Mouse (Mus musculus): ENCODE measurements around the gene Hfm1. TPM values are rescaled to one million over a fixed set of nuclear protein-coding genes. Genes with fewer than 3 reads are reported as not detected.

Gene Hfm1
- polyA plus RNA-seq, 1 experiment: not detected

- Histone ChIP-seq H3K27me3 (ENCODE audit: control insufficient read depth) (peaks cover 2% of the 10 kb centered on the region; the same call in 1 of the 2 replicates), H3K36me3 (ENCODE audit: control insufficient read depth) (no peaks in the 10 kb centered on the region), H3K4me1 (ENCODE audit: control insufficient read depth) (no peaks in the 10 kb centered on the region), H3K4me3 (replicated peaks) (no peak overlapping the region), H3K9me3 (ENCODE audit: control insufficient read depth, low read length) (no peaks in the 10 kb centered on the region)
- TF ChIP-seq TAL1 (IDR thresholded peaks at IDR 0.05; ENCODE audit: low read length): no peak
- TF ChIP-seq GATA1 (IDR thresholded peaks at IDR 0.05; ENCODE audit: low read length): no peak
Observed at GRCm38 (mm10) chr5:106876438-106876837, 49.7 kb downstream of the Hfm1 start.

GRCm38 (mm10) chr5:106860415-106860814, 65.7 kb downstream of the Hfm1 start:
- no peak for TF ChIP-seq GATA1 (IDR thresholded peaks at IDR 0.05; ENCODE audit: low read length)
- no peak for TF ChIP-seq TAL1 (IDR thresholded peaks at IDR 0.05; ENCODE audit: low read length)
- no peaks in the 10 kb centered on the region for H3K9me3 ChIP-seq (ENCODE audit: control insufficient read depth, low read length)
- H3K27me3 ChIP-seq (ENCODE audit: control insufficient read depth): no peaks in the 10 kb centered on the region
- no peaks in the 10 kb centered on the region for H3K36me3 ChIP-seq (ENCODE audit: control insufficient read depth)
- H3K4me1 ChIP-seq (ENCODE audit: control insufficient read depth): no peaks in the 10 kb centered on the region
- no peak overlapping the region for H3K4me3 ChIP-seq (replicated peaks)

GRCm38 (mm10) chr5:106853284-106853683, 72.8 kb downstream of the Hfm1 start:
- H3K27me3 ChIP-seq (ENCODE audit: control insufficient read depth): no peaks in the 10 kb centered on the region
- H3K9me3 ChIP-seq (ENCODE audit: control insufficient read depth, low read length): peaks cover 6% of the 10 kb centered on the region
- no peak overlapping the region for H3K4me3 ChIP-seq (replicated peaks)
- peaks cover 4% of the 10 kb centered on the region for H3K4me1 ChIP-seq (ENCODE audit: control insufficient read depth)
- no peaks in the 10 kb centered on the region for H3K36me3 ChIP-seq (ENCODE audit: control insufficient read depth)
- TF ChIP-seq GATA1 (IDR thresholded peaks at IDR 0.05; ENCODE audit: low read length) (no peak), TAL1 (IDR thresholded peaks at IDR 0.05; ENCODE audit: low read length) (no peak)

GRCm38 (mm10) chr5:106847045-106847444, 79.1 kb downstream of the Hfm1 start:
- Histone ChIP-seq H3K4me3 (replicated peaks) (no peak overlapping the region), H3K4me1 (ENCODE audit: control insufficient read depth) (no peaks in the 10 kb centered on the region), H3K27me3 (ENCODE audit: control insufficient read depth) (no peaks in the 10 kb centered on the region), H3K36me3 (ENCODE audit: control insufficient read depth) (no peaks in the 10 kb centered on the region), H3K9me3 (ENCODE audit: control insufficient read depth, low read length) (no peaks in the 10 kb centered on the region)
- TF ChIP-seq GATA1 (IDR thresholded peaks at IDR 0.05; ENCODE audit: low read length) (no peak), TAL1 (IDR thresholded peaks at IDR 0.05; ENCODE audit: low read length) (no peak)

GRCm38 (mm10) chr5:106843906-106844305, 82.2 kb downstream of the Hfm1 start:
- Histone ChIP-seq H3K36me3 (ENCODE audit: control insufficient read depth) (no peaks in the 10 kb centered on the region), H3K4me3 (replicated peaks) (no peak overlapping the region), H3K27me3 (ENCODE audit: control insufficient read depth) (no peaks in the 10 kb centered on the region), H3K4me1 (ENCODE audit: control insufficient read depth) (no peaks in the 10 kb centered on the region), H3K9me3 (ENCODE audit: control insufficient read depth, low read length) (no peaks in the 10 kb centered on the region)
- TF ChIP-seq GATA1 (IDR thresholded peaks at IDR 0.05; ENCODE audit: low read length) (no peak), TAL1 (IDR thresholded peaks at IDR 0.05; ENCODE audit: low read length) (no peak)

- Histone ChIP-seq H3K4me1 (ENCODE audit: control insufficient read depth) (no peaks in the 10 kb centered on the region), H3K36me3 (ENCODE audit: control insufficient read depth) (no peaks in the 10 kb centered on the region), H3K4me3 (replicated peaks) (no peak overlapping the region), H3K27me3 (ENCODE audit: control insufficient read depth) (no peaks in the 10 kb centered on the region), H3K9me3 (ENCODE audit: control insufficient read depth, low read length) (no peaks in the 10 kb centered on the region)
- TF ChIP-seq TAL1 (IDR thresholded peaks at IDR 0.05; ENCODE audit: low read length) (no peak), GATA1 (IDR thresholded peaks at IDR 0.05; ENCODE audit: low read length) (no peak)
Observed at GRCm38 (mm10) chr5:106833025-106833424, 93.1 kb downstream of the Hfm1 start.

GRCm38 (mm10) chr5:106831401-106831800, 94.7 kb downstream of the Hfm1 start:
- Histone ChIP-seq H3K4me3 (replicated peaks) (no peak overlapping the region), H3K36me3 (ENCODE audit: control insufficient read depth) (no peaks in the 10 kb centered on the region), H3K27me3 (ENCODE audit: control insufficient read depth) (peaks cover 6% of the 10 kb centered on the region; the same call in 1 of the 2 replicates), H3K4me1 (ENCODE audit: control insufficient read depth) (no peaks in the 10 kb centered on the region), H3K9me3 (ENCODE audit: control insufficient read depth, low read length) (no peaks in the 10 kb centered on the region)
- TF ChIP-seq TAL1 (IDR thresholded peaks at IDR 0.05; ENCODE audit: low read length): no peak

- no peak for TF ChIP-seq GATA1 (IDR thresholded peaks at IDR 0.05; ENCODE audit: low read length)
- H3K4me3 ChIP-seq (replicated peaks): no peak overlapping the region
- H3K27me3 ChIP-seq (ENCODE audit: control insufficient read depth): peaks cover 10% of the 10 kb centered on the region
- H3K9me3 ChIP-seq (ENCODE audit: control insufficient read depth, low read length): no peaks in the 10 kb centered on the region
- H3K36me3 ChIP-seq (ENCODE audit: control insufficient read depth): no peaks in the 10 kb centered on the region
- no peaks in the 10 kb centered on the region for H3K4me1 ChIP-seq (ENCODE audit: control insufficient read depth)
Observed at GRCm38 (mm10) chr5:106830775-106831174, 95.3 kb downstream of the Hfm1 start.

GRCm38 (mm10) chr5:106826740-106827139, 99.4 kb downstream of the Hfm1 start:
- H3K4me3 ChIP-seq (replicated peaks): no peak overlapping the region
- no peaks in the 10 kb centered on the region for H3K9me3 ChIP-seq (ENCODE audit: control insufficient read depth, low read length)
- peaks cover 25% of the 10 kb centered on the region for H3K27me3 ChIP-seq (ENCODE audit: control insufficient read depth)
- H3K36me3 ChIP-seq (ENCODE audit: control insufficient read depth): no peaks in the 10 kb centered on the region
- TF ChIP-seq TAL1 (IDR thresholded peaks at IDR 0.05; ENCODE audit: low read length): no peak
- no peak for TF ChIP-seq GATA1 (IDR thresholded peaks at IDR 0.05; ENCODE audit: low read length)
- H3K4me1 ChIP-seq (ENCODE audit: control insufficient read depth): no peaks in the 10 kb centered on the region

GRCm38 (mm10) chr5:106826044-106826443, 100.1 kb downstream of the Hfm1 start:
- no peaks in the 10 kb centered on the region for H3K9me3 ChIP-seq (ENCODE audit: control insufficient read depth, low read length)
- no peak overlapping the region for H3K4me3 ChIP-seq (replicated peaks)
- no peak for TF ChIP-seq GATA1 (IDR thresholded peaks at IDR 0.05; ENCODE audit: low read length)
- TF ChIP-seq TAL1 (IDR thresholded peaks at IDR 0.05; ENCODE audit: low read length): no peak
- H3K4me1 ChIP-seq (ENCODE audit: control insufficient read depth): no peaks in the 10 kb centered on the region
- no peaks in the 10 kb centered on the region for H3K36me3 ChIP-seq (ENCODE audit: control insufficient read depth)
- H3K27me3 ChIP-seq (ENCODE audit: control insufficient read depth): peaks cover 25% of the 10 kb centered on the region

Data from erythroblast, embryonic 14.5 days (primary cell).